Mouse (Mus musculus): Measurements from ENCODE around the gene Pip4k2b.

GRCm38 (mm10) chr11:97733689-97734088, 10.8 kb downstream of the Pip4k2b start:
- TF ChIP-seq CTCF (IDR thresholded peaks at IDR 0.05) (no peak), EP300 (IDR thresholded peaks at IDR 0.05) (no peak)

All from lung, postnatal 0 days (tissue).